Mouse (Mus musculus) forebrain, embryonic 12.5 days (tissue): ENCODE results near the gene Tmc6. TPM values are rescaled to one million over a fixed set of nuclear protein-coding genes. Genes with fewer than 3 reads are reported as not detected.

Experiments
- polyA plus RNA-seq: library from polyadenylated mRNA; unstranded; fragments of >200 nt; fragmentation: Nextera tagmentation; extraction: Ambion mirVana; gene quantifications from 2 replicates; pipeline ENCODE4 v1.2.1, GENCODE M21; 2016

The Tmc6 gene
- polyA plus RNA-seq, 1 experiment from 2014 or later: 4.4 TPM

Other genes starting within 250 kb of the Tmc6 start
- gene Tnrc6c, start 127.9 kb downstream of the Tmc6 start, polyA plus RNA-seq: 23.7 and 25.0 TPM in 2 replicates
- 0.82 and 1.2 TPM in 2 replicates for gene Tmc8, start 122 bp downstream of the Tmc6 start, polyA plus RNA-seq
- gene 6030468B19Rik, start 15.5 kb upstream of the Tmc6 start, polyA plus RNA-seq: not detected in 2 replicates
- 0.15 and 0.56 TPM in 2 replicates for gene Gm20708, start 27.5 kb upstream of the Tmc6 start, polyA plus RNA-seq
- gene Syngr2, start 27.5 kb upstream of the Tmc6 start, polyA plus RNA-seq: 20.6 and 25.5 TPM in 2 replicates
- 5.6 and 5.9 TPM in 2 replicates for gene Afmid, start 43.7 kb upstream of the Tmc6 start, polyA plus RNA-seq
- 110 and 115 TPM in 2 replicates for gene Tk1, start 43.9 kb upstream of the Tmc6 start, polyA plus RNA-seq
- gene Birc5, start 67.1 kb upstream of the Tmc6 start, polyA plus RNA-seq: 282 and 293 TPM in 2 replicates
- not detected in 2 replicates for gene Tmem235, start 78.6 kb upstream of the Tmc6 start, polyA plus RNA-seq
- 2.9 and 3.9 TPM in 2 replicates for gene Tha1, start 91.3 kb upstream of the Tmc6 start, polyA plus RNA-seq
- gene Socs3, start 187.8 kb upstream of the Tmc6 start, polyA plus RNA-seq: 13.5 and 14.7 TPM in 2 replicates
- 45.3 and 45.9 TPM in 2 replicates for gene Pgs1, start 204.1 kb upstream of the Tmc6 start, polyA plus RNA-seq